Mouse (Mus musculus) midbrain, embryonic 16.5 days (tissue): ENCODE measurements around the gene 1700012B07Rik. TPM values are rescaled to one million over a fixed set of nuclear protein-coding genes. Genes with fewer than 3 reads are reported as not detected.

Source experiments
- ATAC-seq: fragments of 200-750 bp; cut with Nextera tagmentation; 2 replicates; pipeline ENCODE4 v1.8.0; 2017; ENCODE audit warnings: moderate TSS enrichment
- H3K27ac ChIP-seq: fragments of 300-500 bp; sonication (generic); 2 replicates; pipeline ENCODE4 v1.5.1; 2014; ENCODE audit warnings: mild to moderate bottlenecking, low read length, mixed read lengths
- H3K27me3 ChIP-seq: fragments of 300-500 bp; sonication (generic); 2 replicates; pipeline ENCODE4 v1.6.1; 2014; ENCODE audit warnings: low read depth, low read length, mixed read lengths; ENCODE audit not compliant: control insufficient read depth, insufficient read depth
- H3K36me3 ChIP-seq: fragments of 300-500 bp; sonication (generic); 2 replicates; pipeline ENCODE4 v1.6.1; 2014; ENCODE audit warnings: mild to moderate bottlenecking, low read length, moderate library complexity, mixed read lengths; ENCODE audit not compliant: control insufficient read depth, insufficient read depth
- H3K4me1 ChIP-seq: fragments of 300-500 bp; sonication (generic); 2 replicates; pipeline ENCODE4 v1.6.1; 2014; ENCODE audit warnings: mild to moderate bottlenecking, low read length, mixed read lengths; ENCODE audit not compliant: control insufficient read depth, insufficient read depth
- H3K4me2 ChIP-seq: fragments of 300-500 bp; sonication (generic); 2 replicates; pipeline ENCODE4 v1.6.1; 2014; ENCODE audit warnings: mild to moderate bottlenecking, low read length, mixed read lengths
- H3K4me3 ChIP-seq: fragments of 300-500 bp; sonication (generic); 2 replicates; pipeline ENCODE4 v1.5.1; 2014; ENCODE audit warnings: low read depth, mild to moderate bottlenecking, low read length, moderate library complexity, mixed read lengths
- H3K9ac ChIP-seq: fragments of 300-500 bp; sonication (generic); 2 replicates; pipeline ENCODE4 v1.6.1; 2014; ENCODE audit warnings: low read depth, low read length, mixed read lengths
- H3K9me3 ChIP-seq: fragments of 300-500 bp; sonication (generic); replicated peaks from 2 replicates; pipeline ENCODE4 v1.6.1; 2014; ENCODE audit warnings: mild to moderate bottlenecking, low read length, mixed read lengths; ENCODE audit not compliant: control insufficient read depth, poor library complexity, severe bottlenecking
- WGBS: fragments of 180-500 bp; shearing (Covaris S2); extraction: QIAGEN DNeasy Blood & Tissue Kit; methylation state at CpG from one replicate; pipeline ENCODE4 v1.1.7; 2014; 5-methylcytosine and 5-hydroxymethylcytosine counted together
- polyA plus RNA-seq: library from polyadenylated mRNA; unstranded; fragments of >200 nt; fragmentation: Nextera tagmentation; extraction: Ambion mirVana; gene quantifications from 2 replicates; pipeline ENCODE4 v1.2.1, GENCODE M21; 2015

Gene 1700012B07Rik
- polyA plus RNA-seq, 1 experiment from 2014 or later, result not detected

DNA sequence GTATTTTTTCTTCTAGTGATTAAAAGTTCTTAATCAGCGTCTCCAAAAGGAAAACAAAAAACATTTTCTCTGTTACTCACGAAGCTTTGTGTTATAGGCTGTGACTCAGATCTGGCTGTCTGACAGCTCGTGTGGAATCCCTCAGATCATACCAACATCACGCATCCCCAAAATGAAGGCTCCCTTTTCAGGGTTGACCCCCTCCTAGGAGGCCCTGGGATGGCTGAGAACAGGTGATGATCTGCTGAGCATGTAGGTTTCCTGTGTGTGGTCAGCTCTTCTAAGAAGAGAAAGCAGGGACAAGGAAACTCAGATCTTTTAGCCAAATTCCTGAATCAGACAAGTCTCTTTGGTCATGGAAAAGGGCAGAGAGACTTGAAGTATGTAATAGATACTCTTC, 82.6 kb downstream of the 1700012B07Rik start:
- no peak for ATAC-seq
- no peaks in the 10 kb centered on the region for H3K36me3 ChIP-seq
- H3K27ac ChIP-seq, result no peak overlapping the region
- no peaks in the 10 kb centered on the region for H3K4me1 ChIP-seq
- 85% methylated on average over 4 of the region's 4 CpGs for WGBS
- no peak overlapping the region for H3K4me3 ChIP-seq
- H3K9ac ChIP-seq, result no peak overlapping the region
- no peak overlapping the region for H3K4me2 ChIP-seq
- no peaks in the 10 kb centered on the region for H3K9me3 ChIP-seq
- H3K27me3 ChIP-seq, result no peaks in the 10 kb centered on the region

- no peak overlapping the region for H3K4me3 ChIP-seq
- no peak overlapping the region for H3K27ac ChIP-seq
- 84% methylated on average over 3 of the region's 3 CpGs for WGBS
- H3K9me3 ChIP-seq, result no peaks in the 10 kb centered on the region
- no peaks in the 10 kb centered on the region for H3K36me3 ChIP-seq
- no peak overlapping the region for H3K9ac ChIP-seq
- no peaks in the 10 kb centered on the region for H3K4me1 ChIP-seq
- H3K4me2 ChIP-seq, result no peak overlapping the region
- no peak for ATAC-seq
- no peaks in the 10 kb centered on the region for H3K27me3 ChIP-seq
Observed at GRCm38 (mm10) chr11:109737967-109738366, 89.9 kb downstream of the 1700012B07Rik start.

Other genes with a start within 250 kb of the 1700012B07Rik start
- 14.3 and 15.6 TPM in 2 replicates for gene Wipi1, start 216.1 kb downstream of the 1700012B07Rik start, polyA plus RNA-seq
- gene Prkar1a, start 178.6 kb downstream of the 1700012B07Rik start, polyA plus RNA-seq, result 538 and 554 TPM in 2 replicates
- gene Fam20a, start 105.8 kb downstream of the 1700012B07Rik start, polyA plus RNA-seq, result 3.4 and 3.9 TPM in 2 replicates
- gene Abca8b, start 167.8 kb upstream of the 1700012B07Rik start, polyA plus RNA-seq, result 2.1 and 2.2 TPM in 2 replicates